Mouse (Mus musculus): ENCODE measurements around the gene Tead1. TPM values are rescaled to one million over a fixed set of nuclear protein-coding genes. Genes with fewer than 3 reads are reported as not detected.

Tead1 gene
- total RNA-seq, 2 experiments from 2014 or later = 157 to 186 TPM

GRCm38 (mm10) chr7:112720143-112720988, 41.2 kb downstream of the Tead1 start:
- DNase-seq = peak in 1 of 2 experiments; percentile 47
- intact Hi-C loops (cut with DNase I) = no loop called here

- intact Hi-C loops (cut with DNase I) = no loop called here
Measured at GRCm38 (mm10) chr7:112720989-112721337, 41.8 kb downstream of the Tead1 start.

GRCm38 (mm10) chr7:112721859-112722258, 42.7 kb downstream of the Tead1 start:
- no peak for DNase-seq
- intact Hi-C loops (cut with DNase I) = no loop called here

More at GRCm38 (mm10) chr7:112720989-112721337, 41.8 kb downstream of the Tead1 start:
- DNase-seq = no peak

GRCm38 (mm10) chr7:112728399-112728798, 49.3 kb downstream of the Tead1 start:
- intact Hi-C loops (cut with DNase I) = no loop called here
- no peak for DNase-seq

- intact Hi-C loops (cut with DNase I) = no loop called here
- no peak for DNase-seq
Measured at GRCm38 (mm10) chr7:112730209-112730608, 51.1 kb downstream of the Tead1 start.

- intact Hi-C loops (cut with DNase I) = no loop called here
Measured at GRCm38 (mm10) chr7:112731584-112731983, 52.5 kb downstream of the Tead1 start.

GRCm38 (mm10) chr7:112739174-112739573, 60.1 kb downstream of the Tead1 start:
- no peak for DNase-seq
- intact Hi-C loops (cut with DNase I) = no loop called here

More at GRCm38 (mm10) chr7:112731584-112731983, 52.5 kb downstream of the Tead1 start:
- no peak for DNase-seq

GRCm38 (mm10) chr7:112741790-112742189, 62.7 kb downstream of the Tead1 start:
- DNase-seq = no peak
- intact Hi-C loops (cut with DNase I) = loop anchor here (5.0 kb wide), 1 partner anchor 59 kb away; no protein-coding TSS in a partner anchor

- intact Hi-C loops (cut with DNase I) = loop anchor here (5.0 kb wide), 1 partner anchor 61 kb away; no protein-coding TSS in a partner anchor
- no peak for DNase-seq
Measured at GRCm38 (mm10) chr7:112743063-112743462, 63.9 kb downstream of the Tead1 start.

GRCm38 (mm10) chr7:112743621-112744395, 64.7 kb downstream of the Tead1 start:
- DNase-seq = peak in 1 of 2 experiments; percentile 33
- intact Hi-C loops (cut with DNase I) = loop anchor here (5.0 kb wide), 1 partner anchor 62 kb away; no protein-coding TSS in a partner anchor

- intact Hi-C loops (cut with DNase I) = no loop called here
- DNase-seq = no peak
Measured at GRCm38 (mm10) chr7:112747187-112747586, 68.1 kb downstream of the Tead1 start.

- intact Hi-C loops (cut with DNase I) = no loop called here
Measured at GRCm38 (mm10) chr7:112747836-112748235, 68.7 kb downstream of the Tead1 start.

GRCm38 (mm10) chr7:112748327-112748726, 69.2 kb downstream of the Tead1 start:
- intact Hi-C loops (cut with DNase I) = no loop called here
- no peak for DNase-seq

More at GRCm38 (mm10) chr7:112747836-112748235, 68.7 kb downstream of the Tead1 start:
- no peak for DNase-seq

GRCm38 (mm10) chr7:112750101-112750500, 71.0 kb downstream of the Tead1 start:
- DNase-seq = no peak
- intact Hi-C loops (cut with DNase I) = no loop called here

- intact Hi-C loops (cut with DNase I) = no loop called here
- DNase-seq = no peak
Measured at GRCm38 (mm10) chr7:112752311-112752710, 73.2 kb downstream of the Tead1 start.

- no peak for DNase-seq
- intact Hi-C loops (cut with DNase I) = no loop called here
Measured at GRCm38 (mm10) chr7:112753314-112753713, 74.2 kb downstream of the Tead1 start.

- DNase-seq = no peak
- intact Hi-C loops (cut with DNase I) = no loop called here
Measured at GRCm38 (mm10) chr7:112759359-112759975, 80.3 kb downstream of the Tead1 start.

- DNase-seq = no peak
- intact Hi-C loops (cut with DNase I) = no loop called here
Measured at GRCm38 (mm10) chr7:112760293-112760692, 81.2 kb downstream of the Tead1 start.

- peak; percentile 53 to 70 for DNase-seq
- intact Hi-C loops (cut with DNase I) = no loop called here
Measured at GRCm38 (mm10) chr7:112760782-112761181, 81.7 kb downstream of the Tead1 start.

GRCm38 (mm10) chr7:112762870-112763269, 83.8 kb downstream of the Tead1 start:
- no peak for DNase-seq
- intact Hi-C loops (cut with DNase I) = loop anchor here (2.0 kb wide), 1 partner anchor 82 kb away; no protein-coding TSS in a partner anchor

GRCm38 (mm10) chr7:112763513-112763912, 84.4 kb downstream of the Tead1 start:
- intact Hi-C loops (cut with DNase I) = loop anchor here (2.0 kb wide), 1 partner anchor 83 kb away; no protein-coding TSS in a partner anchor
- DNase-seq = peak; percentile 63 to 72
